Comparison of ENCODE assay signal across 24 mouse cellular contexts in genomic region chr5:140538111-140538683, GRCm38 (mm10). TPM values are rescaled to one million over a fixed set of nuclear protein-coding genes. Genes with fewer than 3 reads are reported as not detected.
DNase-seq lines count a peak whose midpoint lies in the region; ATAC-seq lines count a peak whose summit lies in the region.
"Had no signal": no experiment of that assay in that cellular context is flagged by ENCODE, and none has a peak within 500 bp of the region (broad histone marks: within the 10 kb centered on the region; RNA-seq: fewer than 3 reads in every experiment).

No protein-coding gene starts in this region.

- no peak overlapping the region for H3K4me2 ChIP-seq in midbrain, embryonic 11.5 days
- no peak overlapping the region for H3K4me2 ChIP-seq in midbrain, embryonic 14.5 days (ENCODE audit: low read length)
- no peak overlapping the region for H3K4me2 ChIP-seq in liver, embryonic 11.5 days
- H3K4me2 ChIP-seq: forebrain, embryonic 15.5 days; heart, embryonic 11.5 days; neural tube, embryonic 12.5 days had no signal

- no peak overlapping the region for H3K9ac ChIP-seq in midbrain, embryonic 11.5 days (ENCODE audit: low read length)
- no peak overlapping the region for H3K9ac ChIP-seq in midbrain, embryonic 14.5 days (replicated peaks; ENCODE audit: low read length)
- no peak overlapping the region for H3K9ac ChIP-seq in liver, embryonic 11.5 days (ENCODE audit: low read depth, low read length)
- H3K9ac ChIP-seq: forebrain, embryonic 15.5 days; neural tube, embryonic 12.5 days had no signal

- 80% methylated on average over 13 of the region's 13 CpGs for WGBS in midbrain, embryonic 11.5 days
- WGBS in midbrain, embryonic 14.5 days, result 79% methylated on average over 13 of the region's 13 CpGs
- 70% methylated on average over 13 of the region's 13 CpGs for WGBS in liver, embryonic 11.5 days

- peak; percentile 1 for DNase-seq in adrenal gland, postnatal 10 days
- DNase-seq in adrenal gland, postnatal 36 days, result no peak
- DNase-seq in midbrain, embryonic 11.5 days (ENCODE audit: low spot score, missing footprints), result peak; percentile 84
- DNase-seq in midbrain, embryonic 14.5 days, result no peak
- DNase-seq in liver, embryonic 11.5 days (ENCODE audit: low spot score), result no peak
- DNase-seq in left cerebral cortex, adult 9 months (ENCODE audit: low spot score in 2 of 2), result no peak
- DNase-seq in cerebellum, postnatal 36 days, result no peak
- DNase-seq in B cell, adult 2 months, result no peak
- DNase-seq: adrenal gland, adult 2 months; cerebellum, adult 18-20 months; gastrocnemius, postnatal 10 days; heart, postnatal 14 days; kidney, adult 18-20 months; kidney, postnatal 14 days; lung, postnatal 10 days had no signal

- H3K9me3 ChIP-seq in midbrain, embryonic 11.5 days (ENCODE audit: control insufficient read depth, low read length), result no peaks in the 10 kb centered on the region
- no peaks in the 10 kb centered on the region for H3K9me3 ChIP-seq in midbrain, embryonic 14.5 days (ENCODE audit: control insufficient read depth, low read length)
- H3K9me3 ChIP-seq in liver, embryonic 11.5 days (ENCODE audit: control insufficient read depth, low read length), result no peaks in the 10 kb centered on the region
- H3K9me3 ChIP-seq: forebrain, embryonic 15.5 days; neural tube, embryonic 12.5 days had no signal

- H3K27ac ChIP-seq in midbrain, embryonic 11.5 days (ENCODE audit: low read depth, low read length), result no peak overlapping the region
- H3K27ac ChIP-seq in midbrain, embryonic 14.5 days (replicated peaks; ENCODE audit: low read depth, low read length), result no peak overlapping the region
- H3K27ac ChIP-seq in liver, embryonic 11.5 days (ENCODE audit: low read depth, low read length), result no peak overlapping the region
- H3K27ac ChIP-seq: forebrain, embryonic 15.5 days; hindbrain, postnatal 0 days; neural tube, embryonic 12.5 days; stomach, postnatal 0 days had no signal

- H3K4me1 ChIP-seq in midbrain, embryonic 11.5 days (ENCODE audit: control insufficient read depth, insufficient read depth, low read length), result no peaks in the 10 kb centered on the region
- peaks cover 5% of the 10 kb centered on the region; the same call in 1 of the 2 replicates for H3K4me1 ChIP-seq in midbrain, embryonic 14.5 days (ENCODE audit: control insufficient read depth, insufficient read depth, low read length)
- H3K4me1 ChIP-seq in liver, embryonic 11.5 days (replicated peaks; ENCODE audit: control insufficient read depth, insufficient read depth, low read length), result no peaks in the 10 kb centered on the region

- ATAC-seq in midbrain, embryonic 11.5 days (ENCODE audit: low FRiP score), result no peak
- no peak for ATAC-seq in midbrain, embryonic 14.5 days (ENCODE audit: low FRiP score, low TSS enrichment)
- ATAC-seq in liver, embryonic 11.5 days (replicated peaks; ENCODE audit: low FRiP score), result peak; percentile 70
- ATAC-seq: forebrain, embryonic 15.5 days; hindbrain, postnatal 0 days had no signal

- H3K27me3 ChIP-seq in midbrain, embryonic 11.5 days (ENCODE audit: control insufficient read depth, insufficient read depth, low read length), result no peaks in the 10 kb centered on the region
- H3K27me3 ChIP-seq in midbrain, embryonic 14.5 days (ENCODE audit: control insufficient read depth, insufficient read depth, low read length), result no peaks in the 10 kb centered on the region
- no peaks in the 10 kb centered on the region for H3K27me3 ChIP-seq in liver, embryonic 11.5 days (replicated peaks; ENCODE audit: control insufficient read depth, insufficient read depth, low read length)
- H3K27me3 ChIP-seq: forebrain, embryonic 15.5 days; neural tube, embryonic 12.5 days had no signal

- no peaks in the 10 kb centered on the region for H3K36me3 ChIP-seq in midbrain, embryonic 11.5 days (ENCODE audit: control insufficient read depth, insufficient read depth, low read length)
- no peaks in the 10 kb centered on the region for H3K36me3 ChIP-seq in midbrain, embryonic 14.5 days (ENCODE audit: control insufficient read depth, insufficient read depth, low read length)
- H3K36me3 ChIP-seq in liver, embryonic 11.5 days (ENCODE audit: control insufficient read depth, insufficient read depth, low read length), result no peaks in the 10 kb centered on the region
- H3K36me3 ChIP-seq: forebrain, embryonic 15.5 days; neural tube, embryonic 12.5 days had no signal

- H3K4me3 ChIP-seq in midbrain, embryonic 11.5 days (ENCODE audit: low read depth, low read length), result no peak overlapping the region
- H3K4me3 ChIP-seq in midbrain, embryonic 14.5 days (replicated peaks; ENCODE audit: low read depth, low read length), result no peak overlapping the region
- H3K4me3 ChIP-seq in liver, embryonic 11.5 days (ENCODE audit: low read depth, low read length), result no peak overlapping the region
- H3K4me3 ChIP-seq: forebrain, embryonic 15.5 days; neural tube, embryonic 12.5 days had no signal

RNA-seq across cellular contexts. Expression of gene Grifin, which starts 26.7 kb away (rescaled TPM):
- total RNA-seq in adrenal gland, postnatal 10 days (2021), result not detected
- total RNA-seq in adrenal gland, postnatal 36 days (2021), result not detected
- polyA plus RNA-seq in midbrain, embryonic 11.5 days (2014; fragmentation: Nextera tagmentation; extraction: Ambion mirVana), result 0.39 TPM in 1 of 2 replicates, not detected in the other
- not detected in 2 replicates for polyA plus RNA-seq in midbrain, embryonic 14.5 days (2014; fragmentation: Nextera tagmentation; extraction: Ambion mirVana)
- polyA plus RNA-seq in liver, embryonic 11.5 days (2014; fragmentation: Nextera tagmentation; extraction: Ambion mirVana), result 1.8 and 2.6 TPM in 2 replicates
- total RNA-seq: adrenal gland, adult 2 months; gastrocnemius, postnatal 10 days; heart, postnatal 14 days; hindbrain, postnatal 0 days; left cerebral cortex, postnatal 14 days; liver, adult 2 months; megakaryocyte, adult 5-6 weeks; midbrain, postnatal 0 days had no signal
- polyA plus RNA-seq: adrenal gland, adult 2 months; forebrain, embryonic 15.5 days; liver, adult 2 months; midbrain, postnatal 0 days; neural tube, embryonic 12.5 days had no signal

RNA-seq across cellular contexts. Expression of gene Chst12, which starts 32.8 kb away (rescaled TPM):
- 10 to 100 TPM; 10.9 to 13.9 TPM for total RNA-seq in adrenal gland, postnatal 10 days (2021)
- 10 to 100 TPM in 1 of 2 experiments, 1 to 10 TPM in 1; 6.9 to 10.1 TPM for total RNA-seq in adrenal gland, postnatal 36 days (2021)
- polyA plus RNA-seq in midbrain, embryonic 11.5 days (2014; fragmentation: Nextera tagmentation; extraction: Ambion mirVana), result 7.9 and 9.1 TPM in 2 replicates
- 14.8 and 16.2 TPM in 2 replicates for polyA plus RNA-seq in midbrain, embryonic 14.5 days (2014; fragmentation: Nextera tagmentation; extraction: Ambion mirVana)
- polyA plus RNA-seq in liver, embryonic 11.5 days (2014; fragmentation: Nextera tagmentation; extraction: Ambion mirVana), result 19.1 and 20.6 TPM in 2 replicates

Comparison
In these comparisons a context has a peak if more than half of its experiments do, and no peak if none do; other contexts are left out.
1. DNase-seq: peak in adrenal gland, postnatal 10 days (single experiment) and midbrain, embryonic 11.5 days (single experiment); none in adrenal gland, postnatal 36 days (0 of 2), midbrain, embryonic 14.5 days (single experiment), liver, embryonic 11.5 days (single experiment), left cerebral cortex, adult 9 months (0 of 2), cerebellum, postnatal 36 days (0 of 2) and B cell, adult 2 months (0 of 2).